Mouse (Mus musculus): ENCODE measurements around the gene Cnst. TPM values are rescaled to one million over a fixed set of nuclear protein-coding genes. Genes with fewer than 3 reads are reported as not detected.
"Not testable (repeated sequence)": the region's sequence is repeated elsewhere in the genome, so short reads cannot be mapped to it uniquely, and the experiment has no call there.

Gene Cnst
- polyA plus RNA-seq (2015; fragmentation: Nextera tagmentation; extraction: Ambion mirVana): 13.8 and 15.1 TPM in 2 replicates

DNA sequence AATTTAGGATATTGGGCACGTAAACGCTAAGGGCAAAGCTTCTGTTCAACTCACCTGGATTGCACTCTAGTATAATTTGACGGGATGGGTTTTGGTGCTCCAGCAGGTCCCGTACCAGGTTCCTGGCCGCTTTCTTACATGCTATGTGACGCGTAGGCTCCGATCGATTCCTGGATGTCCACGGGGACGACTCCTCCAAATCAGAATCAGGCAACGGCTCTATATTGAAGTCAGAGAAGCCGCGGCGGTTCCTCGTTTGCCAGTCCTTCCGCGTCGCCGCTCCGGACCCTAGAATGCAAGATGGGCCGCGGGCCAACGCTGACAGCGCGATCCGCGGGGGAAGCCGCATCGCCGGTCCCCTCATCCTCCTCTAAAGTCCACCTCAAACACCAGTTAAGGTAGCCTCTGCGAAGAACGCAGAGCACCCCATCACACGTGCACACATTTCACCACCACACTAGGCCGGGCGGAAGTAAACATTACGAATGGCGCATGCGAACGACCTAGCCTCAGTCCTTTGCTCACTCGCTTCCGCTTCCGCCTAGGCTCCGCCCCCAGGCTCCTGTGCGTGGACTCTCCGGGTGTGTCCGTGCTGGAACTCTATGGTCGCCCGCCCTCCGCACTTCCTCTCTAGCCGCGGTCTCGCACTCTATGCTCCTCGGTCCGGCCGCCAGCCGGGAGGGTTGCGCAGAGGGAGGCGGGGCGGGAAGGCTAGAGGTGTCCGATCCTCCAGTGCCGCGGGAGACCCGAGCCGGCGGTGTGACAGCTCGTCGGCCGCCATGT lies at the start of gene Cnst, which contains the start of gene Tfb2m:
Gene Cnst (plus strand): TSS at position 603 of the 783 bp plus-strand sequence.
Gene Tfb2m (minus strand): TSS at position 500 of the 783 bp plus-strand sequence.
- Histone ChIP-seq H3K9ac (peak within 1 kb of the TSS; percentile 73), H3K4me2 (peak within 1 kb of the TSS; percentile 76), H3K4me3 (replicated peaks) (peak within 1 kb of the TSS; percentile 86), H3K4me1 (peaks cover 28% of the 10 kb centered on the region), H3K27ac (peak within 1 kb of the TSS; percentile 95)
- not testable (repeated sequence) for H3K9me3 ChIP-seq (replicated peaks); H3K36me3 ChIP-seq; H3K27me3 ChIP-seq
- peak; percentile 99 for ATAC-seq (replicated peaks; ENCODE audit: low FRiP score)
- under 1% methylated on average over 69 of the region's 69 CpGs for WGBS

DNA sequence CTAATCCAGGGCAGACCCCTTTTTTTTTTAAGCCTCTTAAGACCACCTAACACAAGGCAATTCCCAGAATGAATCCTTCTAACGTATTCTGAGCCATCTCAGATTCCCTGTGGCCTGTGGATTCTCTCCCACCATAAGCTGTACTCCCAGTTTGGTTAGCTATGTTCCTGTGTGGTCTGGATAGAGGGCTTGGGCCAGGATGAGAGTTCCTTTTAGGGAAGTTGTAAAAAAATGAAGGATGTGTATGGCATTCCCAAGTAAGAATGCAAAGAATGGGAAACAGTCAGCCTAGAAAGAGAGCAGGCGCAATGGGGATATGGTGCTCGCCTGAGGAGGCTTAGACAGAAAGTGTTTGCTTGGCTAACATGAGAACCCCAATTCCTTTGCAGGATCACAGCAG lies 46.9 kb upstream of the Cnst start:
- ATAC-seq (replicated peaks; ENCODE audit: low FRiP score): 0 out of 2 replicates have a peak, but pooled peaks have one; percentile 18
- H3K9ac ChIP-seq: no peak overlapping the region

DNA sequence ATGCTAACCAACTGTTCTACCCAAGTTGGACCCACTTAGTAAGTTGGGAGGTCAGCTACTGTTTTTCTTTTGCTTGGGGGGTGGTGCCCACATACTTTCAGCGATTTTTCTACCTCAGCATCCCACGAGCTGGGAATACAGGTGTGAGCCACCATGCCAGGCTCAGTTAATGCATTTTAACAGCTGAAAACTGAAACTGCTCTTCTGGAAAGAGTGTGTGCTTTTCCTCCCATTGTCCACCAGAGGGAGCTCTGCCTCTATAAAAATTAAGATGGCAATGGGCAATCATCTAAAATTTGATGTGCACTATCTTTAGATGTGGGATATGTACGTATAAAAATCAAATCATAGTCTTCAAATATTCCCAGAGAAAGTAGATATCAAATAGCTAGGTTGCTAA lies 43.6 kb upstream of the Cnst start:
- H3K27ac ChIP-seq: no peak overlapping the region
- no peaks in the 10 kb centered on the region for H3K27me3 ChIP-seq
- H3K36me3 ChIP-seq: no peaks in the 10 kb centered on the region
- H3K9ac ChIP-seq: no peak overlapping the region
- H3K9me3 ChIP-seq (replicated peaks): no peaks in the 10 kb centered on the region
- no peaks in the 10 kb centered on the region for H3K4me1 ChIP-seq
- H3K4me3 ChIP-seq (replicated peaks): no peak overlapping the region
- no peak for ATAC-seq (replicated peaks; ENCODE audit: low FRiP score)
- WGBS: 19% methylated on average over 3 of the region's 3 CpGs
- H3K4me2 ChIP-seq: no peak overlapping the region

More for the DNA sequence above, 46.9 kb upstream of the Cnst start:
- 72% methylated on average over 3 of the region's 3 CpGs for WGBS
- Histone ChIP-seq H3K9me3 (replicated peaks) (no peaks in the 10 kb centered on the region), H3K27me3 (no peaks in the 10 kb centered on the region), H3K4me2 (no peak overlapping the region), H3K36me3 (no peaks in the 10 kb centered on the region), H3K27ac (peak overlapping the region; percentile 51; the same call in 1 of the 2 replicates), H3K4me1 (no peaks in the 10 kb centered on the region), H3K4me3 (replicated peaks) (no peak overlapping the region)

DNA sequence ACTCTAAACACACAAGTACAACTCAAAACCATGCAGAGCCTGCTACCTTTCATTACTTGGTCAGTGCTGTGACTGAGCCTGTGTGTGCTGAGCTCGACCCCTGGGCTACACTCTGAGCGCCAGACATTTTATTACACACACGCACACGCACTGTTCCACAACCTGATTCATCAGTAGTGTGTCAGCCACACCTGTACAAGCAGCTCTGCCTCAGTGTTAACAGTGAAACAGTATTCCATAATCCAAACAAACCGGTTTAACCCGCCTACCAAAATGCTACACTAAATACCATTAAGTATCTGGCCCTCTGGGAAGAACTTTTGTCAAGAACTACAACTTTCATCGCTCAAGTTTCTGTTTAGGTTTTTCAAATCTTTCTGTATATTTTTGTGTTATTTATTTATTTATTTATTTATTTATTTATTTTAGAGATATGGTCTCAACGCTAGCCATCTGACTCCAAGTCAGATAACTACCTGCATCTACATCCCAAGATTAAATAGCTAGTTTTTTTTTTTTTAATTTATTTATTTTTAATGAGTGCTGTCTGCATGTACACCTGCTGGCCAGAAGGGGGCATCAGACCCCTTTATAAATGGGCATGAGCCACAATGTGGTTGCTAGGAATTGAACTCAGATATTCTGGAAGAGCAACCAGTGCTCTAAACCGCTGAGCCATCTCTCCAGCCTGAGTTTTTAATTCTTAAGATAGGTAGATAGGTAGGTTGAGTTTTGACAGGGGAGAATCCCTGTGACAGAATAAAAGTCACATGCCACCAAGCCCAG lies 39.4 kb upstream of the Cnst start:
- WGBS: 67% methylated on average over 9 of the region's 9 CpGs
- ATAC-seq (replicated peaks; ENCODE audit: low FRiP score): no peak

DNA sequence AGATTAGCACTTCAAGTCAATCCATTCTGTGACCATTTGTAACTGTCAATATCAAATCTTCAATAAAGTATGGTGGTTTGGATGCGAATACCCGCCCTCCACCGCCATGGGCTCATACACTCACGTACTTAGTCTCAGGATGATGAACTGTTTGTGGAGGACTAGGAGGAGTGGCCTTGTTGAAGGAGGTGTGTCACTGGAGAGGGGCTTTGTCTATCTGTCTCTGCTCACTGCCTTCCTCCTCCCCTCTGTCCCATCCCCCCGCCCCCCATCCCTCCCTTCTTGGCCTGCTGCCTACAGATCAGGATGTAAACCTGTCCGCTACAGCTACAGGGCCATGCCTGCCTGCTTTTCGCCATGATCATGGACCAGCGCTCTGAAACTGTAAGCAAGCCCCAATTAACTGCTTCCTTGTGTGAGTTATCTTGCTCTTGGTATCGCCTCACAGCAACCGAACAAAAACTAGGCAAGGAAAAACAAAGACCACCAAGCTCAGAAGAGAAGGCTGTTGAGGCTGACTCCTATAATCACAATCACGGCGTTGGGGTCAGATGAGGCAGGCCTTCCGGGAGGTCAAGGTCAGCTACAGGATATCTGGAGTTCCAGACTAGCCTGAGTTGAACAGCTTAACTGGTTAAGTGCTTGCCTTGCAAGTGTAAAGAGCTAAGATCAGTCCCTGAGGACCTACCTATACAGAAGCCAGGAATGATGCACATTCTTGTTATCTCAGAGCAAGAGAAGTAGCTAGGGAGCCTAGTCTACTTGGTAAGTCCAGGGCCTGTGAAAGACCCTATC lies 35.4 kb upstream of the Cnst start:
- ATAC-seq (replicated peaks; ENCODE audit: low FRiP score): no peak
- H3K4me2 ChIP-seq: no peak overlapping the region
- WGBS: 68% methylated on average over 13 of the region's 13 CpGs

More for the DNA sequence above, 39.4 kb upstream of the Cnst start:
- H3K27ac ChIP-seq: no peak overlapping the region
- H3K4me1 ChIP-seq: no peaks in the 10 kb centered on the region
- H3K4me2 ChIP-seq: no peak overlapping the region
- no peak overlapping the region for H3K9ac ChIP-seq
- no peaks in the 10 kb centered on the region for H3K36me3 ChIP-seq
- H3K27me3 ChIP-seq: no peaks in the 10 kb centered on the region
- no peaks in the 10 kb centered on the region for H3K9me3 ChIP-seq (replicated peaks)
- no peak overlapping the region for H3K4me3 ChIP-seq (replicated peaks)

DNA sequence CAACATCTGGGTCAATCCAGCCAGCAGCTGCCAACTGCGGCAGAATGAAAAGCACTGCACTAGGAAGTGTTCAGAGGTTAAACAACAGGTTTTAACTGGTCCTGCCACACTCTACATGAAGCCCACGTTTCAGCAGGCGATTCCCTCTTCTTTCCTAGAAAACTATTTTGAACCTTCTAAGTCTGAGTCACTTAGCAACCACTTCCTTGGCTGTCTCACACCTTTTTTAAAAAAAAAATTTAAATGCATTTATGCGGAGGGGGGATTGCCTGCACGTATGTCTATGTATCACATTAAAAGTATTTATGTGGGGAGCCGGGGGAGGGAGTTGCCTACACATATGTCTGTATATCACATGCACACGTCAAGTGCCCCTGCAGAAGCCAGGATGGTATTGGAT lies 34.3 kb upstream of the Cnst start:
- Histone ChIP-seq H3K4me3 (replicated peaks) (no peak overlapping the region), H3K27me3 (no peaks in the 10 kb centered on the region), H3K4me1 (peaks cover 7% of the 10 kb centered on the region; the same call in 1 of the 2 replicates), H3K27ac (no peak overlapping the region), H3K4me2 (no peak overlapping the region), H3K9me3 (replicated peaks) (no peaks in the 10 kb centered on the region), H3K9ac (no peak overlapping the region), H3K36me3 (no peaks in the 10 kb centered on the region)
- ATAC-seq (replicated peaks; ENCODE audit: low FRiP score): no peak
- 71% methylated on average over 7 of the region's 7 CpGs for WGBS

More for the DNA sequence above, 35.4 kb upstream of the Cnst start:
- H3K27ac ChIP-seq: no peak overlapping the region
- H3K9me3 ChIP-seq (replicated peaks): no peaks in the 10 kb centered on the region
- no peaks in the 10 kb centered on the region for H3K27me3 ChIP-seq
- H3K4me3 ChIP-seq (replicated peaks): no peak overlapping the region
- no peak overlapping the region for H3K9ac ChIP-seq
- H3K4me1 ChIP-seq: no peaks in the 10 kb centered on the region
- H3K36me3 ChIP-seq: no peaks in the 10 kb centered on the region

DNA sequence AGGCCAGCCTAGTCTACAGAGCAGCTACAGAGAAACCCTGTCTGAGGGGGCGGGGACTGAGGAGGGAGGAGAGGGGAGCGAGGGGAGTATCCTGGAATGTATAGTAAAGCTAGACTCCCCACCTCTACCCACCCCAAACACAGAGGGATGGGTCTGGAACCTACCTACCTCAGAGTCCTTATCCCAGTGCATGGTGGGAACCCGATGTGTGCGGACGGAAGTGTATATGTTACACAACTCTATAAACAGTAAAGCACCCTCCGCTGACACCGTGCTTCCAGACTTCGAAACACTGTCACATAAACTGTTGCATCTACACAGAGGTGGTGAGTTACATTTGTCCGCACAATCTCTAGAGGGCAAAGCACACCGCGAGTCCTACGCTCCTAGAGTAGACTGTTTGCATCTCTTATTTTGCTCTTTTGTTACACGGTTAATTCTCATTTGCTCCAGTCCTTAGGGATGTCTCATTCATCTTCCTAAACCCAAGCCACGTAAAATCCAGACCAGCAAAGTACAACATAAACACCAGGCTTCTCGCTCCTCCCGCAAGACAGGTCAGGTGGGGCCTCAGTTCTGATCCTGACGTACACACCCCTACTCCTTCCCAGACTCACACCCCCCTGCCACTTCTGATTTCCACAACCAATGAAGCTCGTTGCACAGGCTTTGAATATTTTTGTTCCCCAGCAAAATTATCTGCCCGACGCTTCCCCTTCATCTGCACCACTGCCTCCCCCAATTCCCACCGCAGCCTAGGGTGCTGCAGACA lies 29.0 kb upstream of the Cnst start:
- H3K4me2 ChIP-seq: peak overlapping the region; percentile 97
- WGBS: under 1% methylated on average over 21 of the region's 21 CpGs
- peak overlapping the region; percentile 50 for H3K27ac ChIP-seq
- peak; percentile 81 for ATAC-seq (replicated peaks; ENCODE audit: low FRiP score)
- peak overlapping the region; percentile 77 for H3K9ac ChIP-seq
- H3K36me3 ChIP-seq: no peaks in the 10 kb centered on the region
- H3K4me3 ChIP-seq (replicated peaks): peak overlapping the region; percentile 76
- H3K9me3 ChIP-seq (replicated peaks): no peaks in the 10 kb centered on the region
- no peaks in the 10 kb centered on the region for H3K27me3 ChIP-seq
- H3K4me1 ChIP-seq: peaks cover 9% of the 10 kb centered on the region; the same call in 1 of the 2 replicates

DNA sequence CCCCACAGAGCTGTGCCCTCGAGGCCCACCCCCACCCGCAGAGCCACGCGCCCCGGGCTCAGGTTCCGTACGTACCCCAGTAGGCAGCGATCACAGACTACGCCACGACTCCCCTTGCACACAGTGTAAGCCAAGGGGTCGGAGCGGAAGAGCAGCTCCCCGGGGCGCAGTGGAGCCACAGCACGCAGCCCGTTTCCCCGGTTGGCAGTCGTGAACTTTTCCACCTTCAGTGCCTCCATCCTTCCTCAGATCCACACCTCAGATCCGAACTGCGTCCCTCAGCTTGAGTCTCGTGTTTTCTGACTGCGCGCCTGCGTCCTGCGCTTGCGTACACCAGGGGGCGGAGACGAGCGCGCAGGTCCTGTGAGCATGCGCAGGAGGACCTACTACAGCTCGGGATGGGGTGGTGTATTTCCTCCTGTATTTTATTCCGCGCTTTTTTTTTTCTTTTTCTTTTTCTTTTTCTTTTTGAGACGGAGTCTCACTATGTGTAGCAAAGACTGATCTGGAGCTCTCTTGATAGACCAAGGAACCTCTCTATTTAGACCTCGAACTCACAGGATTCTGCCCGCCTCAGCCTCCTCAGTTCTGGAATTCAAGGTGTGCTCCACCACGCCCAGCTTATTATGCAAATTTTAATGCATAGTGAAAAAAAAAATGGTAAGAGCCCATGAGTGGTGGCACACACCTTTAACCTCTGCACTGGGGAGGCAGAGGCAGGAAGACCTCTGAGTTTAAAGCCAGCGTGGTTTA lies 28.3 kb upstream of the Cnst start, which contains the start of gene Smyd3:
Gene Smyd3 (minus strand): TSS at position 329 of the 753 bp plus-strand sequence.
- H3K9ac ChIP-seq: peak within 1 kb of the TSS; percentile 77
- H3K27ac ChIP-seq: peak within 1 kb of the TSS; percentile 50
- H3K4me1 ChIP-seq: peaks cover 9% of the 10 kb centered on the region; the same call in 1 of the 2 replicates
- no peaks in the 10 kb centered on the region for H3K9me3 ChIP-seq (replicated peaks)
- H3K27me3 ChIP-seq: no peaks in the 10 kb centered on the region
- 7% methylated on average over 39 of the region's 39 CpGs for WGBS
- ATAC-seq (replicated peaks; ENCODE audit: low FRiP score): peak; percentile 88
- peak within 1 kb of the TSS; percentile 97 for H3K4me2 ChIP-seq
- H3K4me3 ChIP-seq (replicated peaks): peak within 1 kb of the TSS; percentile 76
- no peaks in the 10 kb centered on the region for H3K36me3 ChIP-seq

DNA sequence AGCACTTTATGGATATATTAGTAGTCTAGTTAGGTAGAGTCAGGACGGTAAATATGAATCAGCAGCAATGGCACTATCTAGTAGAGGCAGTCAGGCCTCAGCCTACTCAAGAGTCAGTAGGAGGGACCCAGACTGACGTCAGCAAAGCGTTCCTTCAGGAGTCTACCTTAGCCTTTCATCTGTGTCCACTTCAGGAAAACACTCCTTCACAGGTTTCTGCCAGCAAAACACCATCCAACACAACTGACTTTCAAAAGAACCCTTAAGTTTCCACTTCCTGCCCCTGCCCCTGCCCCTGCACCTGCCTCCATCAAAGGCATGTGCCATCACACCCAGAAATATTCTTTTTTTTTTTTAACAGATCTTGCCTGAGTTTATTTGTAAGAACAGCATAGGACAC lies 26.3 kb upstream of the Cnst start:
- no peaks in the 10 kb centered on the region for H3K36me3 ChIP-seq
- no peak for ATAC-seq (replicated peaks; ENCODE audit: low FRiP score)
- H3K4me3 ChIP-seq (replicated peaks): no peak overlapping the region
- H3K4me2 ChIP-seq: no peak overlapping the region
- H3K9me3 ChIP-seq (replicated peaks): no peaks in the 10 kb centered on the region
- whole genome bisulfite sequencing: 78% methylated on average over 3 of the region's 3 CpGs
- H3K27ac ChIP-seq: no peak overlapping the region
- peaks cover 9% of the 10 kb centered on the region; the same call in 1 of the 2 replicates for H3K4me1 ChIP-seq
- no peaks in the 10 kb centered on the region for H3K27me3 ChIP-seq
- no peak overlapping the region for H3K9ac ChIP-seq

DNA sequence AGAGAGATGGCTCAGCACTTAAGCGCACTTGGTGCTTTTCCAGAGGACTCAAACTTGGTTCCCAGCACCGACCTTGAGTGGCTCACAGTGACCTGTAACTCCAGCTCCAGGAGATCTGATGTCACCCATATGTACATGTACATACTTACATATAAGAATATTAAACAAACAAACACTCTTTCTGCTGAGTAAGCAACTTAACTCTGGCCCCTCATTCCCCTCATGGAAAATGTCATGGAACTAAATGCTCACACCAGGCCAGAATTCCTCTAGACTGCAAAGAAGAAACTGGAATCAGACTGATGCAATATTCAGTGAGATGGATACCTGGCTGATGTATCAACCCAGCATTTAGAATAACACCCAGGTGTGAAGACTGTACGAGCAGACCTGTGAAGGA lies 7.1 kb upstream of the Cnst start:
- ATAC-seq (replicated peaks; ENCODE audit: low FRiP score): no peak
- Histone ChIP-seq H3K9me3 (replicated peaks) (no peaks in the 10 kb centered on the region), H3K27me3 (no peaks in the 10 kb centered on the region), H3K27ac (no peak overlapping the region), H3K9ac (no peak overlapping the region), H3K4me2 (no peak overlapping the region), H3K4me1 (no peaks in the 10 kb centered on the region), H3K4me3 (replicated peaks) (no peak overlapping the region), H3K36me3 (peaks cover 54% of the 10 kb centered on the region)
- 95% methylated on average over 3 of the region's 3 CpGs for WGBS
